Mouse (Mus musculus) intestine, embryonic 15.5 days (tissue): ENCODE measurements around the gene Thada. TPM values are rescaled to one million over a fixed set of nuclear protein-coding genes. Genes with fewer than 3 reads are reported as not detected.

Experiments
- ATAC-seq: fragments of 200-750 bp; cut with Nextera tagmentation; 2 replicates; pipeline ENCODE4 v1.8.0; 2017; ENCODE audit warnings: moderate TSS enrichment, moderate library complexity
- H3K27ac ChIP-seq: fragments of 300-500 bp; sonication (generic); 2 replicates; pipeline ENCODE4 v1.5.1; 2015; ENCODE audit warnings: mild to moderate bottlenecking, inconsistent platforms
- H3K27me3 ChIP-seq: fragments of 300-500 bp; sonication (generic); replicated peaks from 2 replicates; pipeline ENCODE4 v1.6.1; 2015; ENCODE audit warnings: inconsistent platforms
- H3K36me3 ChIP-seq: fragments of 300-500 bp; sonication (generic); 2 replicates; pipeline ENCODE4 v1.6.1; 2015; ENCODE audit warnings: inconsistent platforms
- H3K4me1 ChIP-seq: fragments of 300-500 bp; sonication (generic); replicated peaks from 2 replicates; pipeline ENCODE4 v1.6.1; 2015; ENCODE audit warnings: inconsistent platforms
- H3K4me2 ChIP-seq: fragments of 300-500 bp; sonication (generic); replicated peaks from 2 replicates; pipeline ENCODE4 v1.6.1; 2015; ENCODE audit warnings: mild to moderate bottlenecking, inconsistent platforms
- H3K4me3 ChIP-seq: fragments of 300-500 bp; sonication (generic); replicated peaks from 2 replicates; pipeline ENCODE4 v1.5.1; 2015; ENCODE audit warnings: inconsistent platforms
- H3K9ac ChIP-seq: fragments of 300-500 bp; sonication (generic); 2 replicates; pipeline ENCODE4 v1.6.1; 2015; ENCODE audit warnings: inconsistent platforms
- H3K9me3 ChIP-seq: fragments of 300-500 bp; sonication (generic); 2 replicates; pipeline ENCODE4 v1.6.1; 2016; ENCODE audit warnings: inconsistent platforms
- WGBS: fragments of 180-500 bp; shearing (Covaris S2); methylation state at CpG from one replicate; pipeline ENCODE4 v1.1.7; 2015; 5-methylcytosine and 5-hydroxymethylcytosine counted together
- polyA plus RNA-seq: library from polyadenylated mRNA; unstranded; fragments of >200 nt; fragmentation: Nextera tagmentation; extraction: Ambion mirVana; gene quantifications from 2 replicates; pipeline ENCODE4 v1.2.1, GENCODE M21; 2015

Thada gene
- polyA plus RNA-seq, 1 experiment from 2014 or later, result 6.3 TPM

DNA sequence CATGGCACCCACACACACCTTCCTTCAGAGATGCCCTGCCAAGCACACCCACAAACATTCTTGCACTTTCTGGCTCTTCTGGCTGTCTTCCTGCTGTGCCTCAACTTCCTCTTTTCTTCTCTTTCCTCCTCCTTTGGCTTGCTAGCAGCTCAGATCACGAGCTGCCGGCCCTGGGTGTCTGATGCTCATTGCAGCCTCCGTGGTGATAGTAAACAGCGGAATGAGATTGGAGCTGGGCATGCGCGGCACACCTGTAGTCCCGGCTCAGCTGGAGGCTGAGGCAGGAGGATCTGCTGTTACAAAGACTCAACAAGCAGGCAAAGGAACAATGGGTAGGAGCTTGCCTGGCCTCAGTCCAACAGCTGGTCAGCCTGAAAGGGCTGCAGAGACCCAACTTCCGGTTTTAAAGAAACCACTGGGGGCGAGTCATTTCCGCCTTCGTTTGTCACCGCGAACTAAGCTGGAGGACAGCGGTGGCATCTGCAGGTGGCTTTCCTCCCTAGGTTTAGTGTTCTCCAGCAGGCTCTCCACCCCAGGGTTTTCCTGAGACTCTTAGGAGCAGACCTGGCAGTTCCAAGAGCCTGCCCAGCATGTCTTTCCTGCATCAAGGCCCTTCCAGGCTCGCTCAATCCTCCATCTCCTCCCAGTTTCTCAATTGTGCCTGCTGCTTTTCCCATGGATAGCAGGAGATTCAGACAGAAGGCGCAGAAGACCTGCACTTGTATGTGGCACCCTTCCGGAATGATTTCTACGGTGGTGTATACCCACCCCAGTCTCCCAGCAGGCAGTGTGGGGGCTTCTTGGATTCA is 284.3 kb downstream of the Thada start:
- peaks cover 41% of the 10 kb centered on the region for H3K4me1 ChIP-seq
- H3K4me3 ChIP-seq, result no peak overlapping the region
- H3K36me3 ChIP-seq, result no peaks in the 10 kb centered on the region
- H3K27me3 ChIP-seq, result no peaks in the 10 kb centered on the region
- H3K9me3 ChIP-seq, result no peaks in the 10 kb centered on the region
- H3K9ac ChIP-seq, result no peak overlapping the region
- WGBS, result 54% methylated on average over 18 of the region's 18 CpGs
- no peak for ATAC-seq
- H3K4me2 ChIP-seq, result peak overlapping the region; percentile 72; the same call in 1 of the 2 replicates
- H3K27ac ChIP-seq, result peak overlapping the region; percentile 94

DNA sequence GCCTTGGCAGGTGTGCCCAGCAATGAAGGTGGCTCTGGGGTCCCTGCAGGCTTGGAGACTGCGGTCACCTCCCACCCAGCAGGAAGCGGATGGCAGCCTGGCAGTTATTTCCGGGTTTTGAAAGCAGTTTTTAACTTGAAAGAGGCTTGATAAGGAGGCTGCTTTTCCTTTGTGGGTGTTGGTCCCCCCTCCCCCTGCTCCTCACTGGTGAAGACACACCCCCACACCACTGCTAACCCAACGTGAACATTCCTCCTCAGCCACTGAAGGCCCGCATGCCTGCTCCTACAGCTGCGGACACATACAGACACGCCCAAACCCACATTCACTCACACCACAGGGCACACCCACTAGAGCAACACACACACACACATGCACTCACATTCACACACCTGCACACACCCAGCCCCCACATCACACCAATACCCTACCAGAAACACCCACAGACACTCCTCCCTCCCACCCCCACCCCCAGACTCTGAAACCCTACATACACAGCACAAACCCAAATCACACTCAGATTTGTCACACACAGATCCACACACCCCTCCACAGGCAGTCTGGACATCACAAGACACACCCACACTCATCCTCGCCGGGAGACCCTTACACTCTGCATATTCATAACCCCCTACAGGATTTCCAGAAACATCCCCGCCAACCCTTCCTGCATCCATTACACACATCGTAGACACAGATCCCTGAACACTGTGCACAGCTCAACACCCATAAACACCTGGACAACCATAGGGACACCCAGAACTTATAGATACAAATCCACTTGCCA is 285.1 kb downstream of the Thada start:
- H3K36me3 ChIP-seq, result no peaks in the 10 kb centered on the region
- ATAC-seq, result peak; percentile 65
- 34% methylated on average over 11 of the region's 11 CpGs for WGBS
- H3K9me3 ChIP-seq, result no peaks in the 10 kb centered on the region
- H3K27me3 ChIP-seq, result no peaks in the 10 kb centered on the region
- peak overlapping the region; percentile 22; the same call in 1 of the 2 replicates for H3K9ac ChIP-seq
- peak overlapping the region; percentile 15; the same call in 1 of the 2 replicates for H3K4me2 ChIP-seq
- peak overlapping the region; percentile 94 for H3K27ac ChIP-seq
- H3K4me1 ChIP-seq, result peaks cover 41% of the 10 kb centered on the region
- no peak overlapping the region for H3K4me3 ChIP-seq

DNA sequence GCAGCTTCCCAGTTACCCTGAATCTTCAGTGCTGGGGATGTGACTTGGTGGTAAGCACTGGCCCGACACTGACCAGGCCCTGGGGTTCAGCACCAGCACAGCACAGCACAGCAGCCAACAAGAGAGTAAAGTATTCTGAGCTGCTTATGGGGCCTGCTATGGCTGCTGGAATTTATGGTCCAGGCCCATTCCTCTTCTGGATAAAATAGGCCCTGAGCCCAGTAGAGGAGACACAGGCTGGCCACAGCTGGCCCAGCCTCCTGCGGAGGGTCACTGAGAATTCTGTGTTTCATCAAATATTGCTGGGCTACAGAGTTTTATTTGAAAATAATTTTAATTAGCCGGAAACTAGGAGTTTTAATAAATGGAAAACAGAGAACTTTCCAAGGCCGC is 286.0 kb downstream of the Thada start:
- Histone ChIP-seq H3K4me2 (no peak overlapping the region), H3K4me3 (no peak overlapping the region), H3K36me3 (no peaks in the 10 kb centered on the region), H3K4me1 (peaks cover 41% of the 10 kb centered on the region), H3K27ac (peak overlapping the region; percentile 94), H3K27me3 (no peaks in the 10 kb centered on the region), H3K9me3 (no peaks in the 10 kb centered on the region), H3K9ac (no peak overlapping the region)
- WGBS, result 51% methylated on average over 4 of the region's 4 CpGs
- ATAC-seq, result no peak

DNA sequence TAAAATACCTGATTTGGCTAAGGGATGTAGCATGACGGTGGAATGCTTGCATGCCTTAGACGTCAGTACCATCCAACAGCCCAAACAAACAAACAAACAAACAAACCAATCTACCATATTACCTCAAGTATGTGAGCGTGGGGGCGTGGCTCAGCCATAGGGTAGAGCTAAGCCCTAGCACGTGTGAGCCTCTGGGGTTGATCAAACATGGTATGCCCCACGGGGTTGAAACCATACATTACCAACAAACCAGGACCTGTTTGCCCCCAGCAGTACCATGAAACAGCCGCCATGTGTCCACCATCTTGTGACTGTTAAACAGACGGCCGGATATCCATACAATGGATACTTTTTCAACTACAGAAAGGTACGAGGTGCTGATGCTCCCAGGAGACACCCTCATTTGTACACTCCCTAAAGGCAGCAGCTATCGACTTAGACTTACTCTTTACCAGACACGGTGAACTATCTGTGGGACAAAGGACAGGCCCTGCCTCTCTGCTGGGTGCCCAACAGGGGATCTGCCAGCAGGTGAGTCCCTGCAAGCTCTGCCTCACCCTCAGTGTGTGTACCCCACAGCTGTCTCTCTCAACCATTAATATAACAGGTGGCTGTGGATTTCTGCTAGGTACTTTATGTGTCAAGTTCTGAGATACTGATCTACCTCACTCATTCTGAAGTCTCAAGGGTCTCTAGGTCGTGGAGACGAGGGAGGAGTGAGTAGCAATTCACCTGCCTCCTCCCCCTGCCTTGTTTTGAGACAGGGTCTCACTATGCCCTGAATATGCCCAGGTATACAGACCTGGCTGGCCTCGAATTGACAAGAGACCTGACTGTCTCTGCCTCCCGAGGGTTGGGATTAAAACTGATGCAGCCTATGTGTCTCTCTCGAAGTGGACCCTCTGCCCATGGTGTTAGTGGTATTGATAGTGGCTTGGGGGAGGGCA is 286.7 kb downstream of the Thada start:
- Histone ChIP-seq H3K4me1 (peaks cover 41% of the 10 kb centered on the region), H3K27ac (peak overlapping the region; percentile 94), H3K9ac (no peak overlapping the region), H3K9me3 (no peaks in the 10 kb centered on the region), H3K27me3 (no peaks in the 10 kb centered on the region), H3K4me3 (no peak overlapping the region), H3K4me2 (no peak overlapping the region), H3K36me3 (no peaks in the 10 kb centered on the region)
- 88% methylated on average over 17 of the region's 17 CpGs for WGBS
- ATAC-seq, result no peak

DNA sequence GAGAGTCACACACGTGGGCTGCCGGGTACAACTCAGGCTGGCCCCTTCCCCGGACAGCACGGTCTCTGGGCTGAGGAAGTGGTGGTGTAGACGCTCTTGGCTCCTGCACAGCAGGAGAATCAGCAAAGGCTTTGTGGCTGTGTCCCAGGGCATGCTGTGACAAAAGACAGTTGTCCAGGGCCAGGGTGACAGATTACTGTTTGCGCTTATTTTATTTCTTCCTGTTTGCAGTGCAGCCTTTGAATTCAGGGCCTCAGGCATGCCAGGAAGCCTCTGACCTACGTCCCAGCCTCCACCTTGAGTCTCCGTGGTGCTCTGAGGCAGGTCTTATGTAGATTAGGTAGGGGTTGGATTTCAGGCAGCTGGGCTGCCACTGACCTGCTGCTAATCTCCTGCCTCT is 288.5 kb downstream of the Thada start:
- H3K27me3 ChIP-seq, result no peaks in the 10 kb centered on the region
- H3K4me2 ChIP-seq, result no peak overlapping the region
- ATAC-seq, result no peak
- no peak overlapping the region for H3K9ac ChIP-seq
- H3K36me3 ChIP-seq, result no peaks in the 10 kb centered on the region
- H3K4me3 ChIP-seq, result no peak overlapping the region
- no peaks in the 10 kb centered on the region for H3K9me3 ChIP-seq
- peaks cover 30% of the 10 kb centered on the region for H3K4me1 ChIP-seq
- WGBS, result 36% methylated on average over 8 of the region's 8 CpGs
- 0 out of 2 replicates have a peak overlapping the region, but pooled peaks have one; percentile 20 for H3K27ac ChIP-seq

DNA sequence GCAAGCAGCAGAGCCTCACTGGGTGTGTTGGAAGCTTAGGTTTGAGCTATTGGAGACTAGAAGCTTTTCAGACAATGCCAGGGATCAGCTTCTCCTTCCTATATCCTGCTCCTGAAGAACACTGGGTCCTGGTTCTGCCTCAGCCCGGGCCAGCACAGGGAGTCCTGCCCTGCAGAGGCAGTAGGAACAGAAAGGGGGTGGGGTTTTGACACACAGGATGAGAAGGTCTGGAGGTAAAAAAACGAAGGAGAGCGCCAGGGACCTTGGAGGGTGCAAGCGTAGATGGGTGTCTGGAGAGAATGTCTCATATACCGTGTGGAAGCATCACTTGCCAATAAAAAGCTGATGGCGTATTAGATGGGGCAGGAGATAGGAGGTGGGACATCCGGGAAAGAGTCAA is 289.6 kb downstream of the Thada start:
- Histone ChIP-seq H3K27me3 (no peaks in the 10 kb centered on the region), H3K4me3 (no peak overlapping the region), H3K9me3 (no peaks in the 10 kb centered on the region), H3K4me1 (peaks cover 20% of the 10 kb centered on the region), H3K27ac (no peak overlapping the region), H3K9ac (no peak overlapping the region), H3K4me2 (no peak overlapping the region), H3K36me3 (no peaks in the 10 kb centered on the region)
- ATAC-seq, result no peak
- WGBS, result 86% methylated on average over 7 of the region's 7 CpGs

DNA sequence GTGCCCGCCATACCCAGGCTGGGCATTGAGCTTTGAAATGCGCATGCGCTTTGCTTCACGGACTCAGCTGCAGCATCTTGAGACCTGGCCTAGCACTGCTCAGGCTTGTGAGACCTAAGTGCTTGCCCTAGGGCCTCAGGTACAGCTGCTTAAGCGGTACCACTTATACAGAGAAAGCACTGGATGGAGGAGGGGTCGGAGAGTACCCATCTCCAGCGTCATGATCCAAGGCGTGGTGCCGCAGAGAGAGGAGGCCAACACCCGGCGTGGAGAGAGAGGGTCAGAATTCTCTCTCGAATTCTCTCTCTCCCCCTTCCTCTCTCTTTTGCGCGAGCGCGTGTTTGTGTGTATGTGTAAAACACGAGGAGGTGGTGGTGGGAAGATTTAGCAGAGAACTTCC is 290.8 kb downstream of the Thada start:
- ATAC-seq, result no peak
- Histone ChIP-seq H3K4me1 (peaks cover 9% of the 10 kb centered on the region; the same call in 1 of the 2 replicates), H3K9me3 (no peaks in the 10 kb centered on the region), H3K9ac (no peak overlapping the region), H3K36me3 (no peaks in the 10 kb centered on the region), H3K27ac (no peak overlapping the region), H3K27me3 (no peaks in the 10 kb centered on the region), H3K4me3 (no peak overlapping the region), H3K4me2 (no peak overlapping the region)
- WGBS, result 98% methylated on average over 17 of the region's 17 CpGs

DNA sequence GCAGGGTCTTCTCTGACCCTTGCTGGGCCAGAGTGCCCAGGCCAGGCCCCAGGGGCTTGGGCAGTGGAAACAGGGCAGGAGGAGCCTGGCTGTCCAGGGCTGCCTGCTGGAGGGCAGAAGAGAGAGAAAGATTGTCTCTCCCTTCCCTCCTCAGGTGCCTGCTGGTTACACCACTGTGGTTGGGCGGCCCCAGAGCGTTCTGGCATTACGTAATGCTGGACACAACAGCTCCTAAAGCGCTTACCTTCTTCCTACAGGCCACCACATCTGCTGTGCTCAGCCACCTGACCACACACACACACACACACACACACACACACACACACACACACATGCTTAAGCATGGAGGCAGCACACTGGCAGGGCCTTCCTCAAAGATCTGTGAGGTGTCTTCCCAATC is 298.6 kb downstream of the Thada start:
- peak; percentile 57; the same call in 1 of the 2 replicates for ATAC-seq

DNA sequence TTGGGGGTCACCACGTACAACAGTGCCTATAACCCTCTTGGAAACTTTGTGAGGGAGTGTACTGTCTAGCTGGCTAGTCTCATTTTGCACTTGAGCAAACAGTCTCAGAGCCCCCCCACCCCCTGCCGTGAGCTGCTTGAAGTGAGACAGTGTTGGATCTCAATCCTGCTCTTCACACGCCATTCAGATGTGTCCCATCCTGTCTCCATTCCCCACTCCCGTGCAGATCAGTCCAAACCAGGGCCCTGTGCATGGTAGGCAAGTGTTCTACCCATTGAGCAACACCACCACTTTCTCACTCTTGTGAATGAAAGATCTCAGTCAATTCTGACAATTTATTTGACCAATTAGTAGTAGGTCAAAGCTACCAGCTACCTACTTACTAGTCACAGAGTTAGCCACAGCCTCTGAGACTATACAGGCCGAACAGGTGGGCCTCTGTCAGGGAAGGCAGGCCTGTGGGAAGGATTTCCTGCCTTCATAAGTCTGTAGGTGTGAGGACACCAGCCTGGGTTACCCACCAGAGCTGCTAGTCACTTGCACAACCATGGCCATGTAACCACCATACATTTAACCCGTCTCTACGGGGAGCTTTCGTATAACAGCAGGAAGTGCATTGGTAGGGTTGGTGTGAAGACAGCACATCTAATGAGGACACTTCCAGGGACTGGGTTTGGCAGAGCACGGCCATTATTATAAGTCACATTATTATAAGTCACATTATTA is 299.7 kb downstream of the Thada start:
- Histone ChIP-seq H3K4me3 (no peak overlapping the region), H3K27ac (no peak overlapping the region), H3K27me3 (no peaks in the 10 kb centered on the region), H3K4me1 (peaks cover 11% of the 10 kb centered on the region), H3K9ac (no peak overlapping the region), H3K36me3 (no peaks in the 10 kb centered on the region), H3K9me3 (no peaks in the 10 kb centered on the region), H3K4me2 (no peak overlapping the region)
- no peak for ATAC-seq
- 87% methylated on average over 9 of the region's 9 CpGs for WGBS

More for the DNA sequence above, 298.6 kb downstream of the Thada start:
- Histone ChIP-seq H3K36me3 (no peaks in the 10 kb centered on the region), H3K4me1 (no peaks in the 10 kb centered on the region; the same call in 1 of the 2 replicates), H3K9ac (no peak overlapping the region), H3K4me2 (no peak overlapping the region), H3K9me3 (no peaks in the 10 kb centered on the region), H3K27me3 (no peaks in the 10 kb centered on the region), H3K4me3 (no peak overlapping the region), H3K27ac (no peak overlapping the region)
- WGBS, result 95% methylated on average over 4 of the region's 4 CpGs

DNA sequence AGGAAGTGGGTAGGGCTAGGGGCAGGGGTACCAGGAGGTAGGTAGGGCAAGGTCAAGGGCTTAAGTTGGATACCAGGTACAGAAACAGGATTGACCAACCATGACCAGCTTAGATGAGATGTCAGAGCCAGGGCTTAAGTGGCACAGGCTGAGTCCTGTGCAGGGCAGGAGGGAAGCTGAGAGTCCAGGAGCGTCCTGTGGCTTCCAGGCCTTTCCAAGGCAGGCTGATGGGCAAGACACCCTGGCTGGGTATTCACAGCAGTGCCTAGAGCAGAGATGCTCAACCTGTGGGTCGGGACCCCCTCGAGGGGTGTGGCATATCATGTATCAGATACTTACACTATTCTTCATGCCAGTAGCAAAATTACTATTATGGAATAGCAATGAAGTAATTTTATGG is 300.3 kb downstream of the Thada start:
- Histone ChIP-seq H3K27ac (no peak overlapping the region), H3K4me2 (no peak overlapping the region), H3K27me3 (no peaks in the 10 kb centered on the region), H3K4me3 (no peak overlapping the region), H3K36me3 (no peaks in the 10 kb centered on the region), H3K4me1 (peaks cover 14% of the 10 kb centered on the region), H3K9me3 (no peaks in the 10 kb centered on the region), H3K9ac (no peak overlapping the region)
- no peak for ATAC-seq
- WGBS, result 78% methylated on average over 3 of the region's 3 CpGs

DNA sequence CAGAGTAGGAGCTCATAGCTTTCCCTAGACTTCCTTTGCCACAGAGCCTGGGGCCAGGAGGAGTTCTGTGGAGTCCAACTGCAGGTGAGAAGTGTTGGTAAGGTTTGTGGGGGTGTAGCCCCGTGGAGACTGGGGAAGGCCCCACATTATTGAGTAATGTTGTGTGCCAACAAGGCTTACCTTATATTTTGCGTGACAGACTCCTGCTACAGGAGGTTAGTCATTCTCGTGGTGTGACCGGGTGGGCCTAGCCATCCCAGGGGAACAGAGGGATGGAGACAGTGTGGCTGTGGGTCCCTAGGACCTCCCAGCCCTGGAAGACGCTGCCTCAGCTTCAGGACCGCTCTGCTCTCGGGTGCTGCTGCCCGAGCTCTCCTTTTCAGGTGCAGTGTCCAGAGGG is 301.9 kb downstream of the Thada start:
- no peak overlapping the region for H3K4me3 ChIP-seq
- no peak overlapping the region for H3K27ac ChIP-seq
- no peak for ATAC-seq
- H3K4me2 ChIP-seq, result no peak overlapping the region
- H3K27me3 ChIP-seq, result no peaks in the 10 kb centered on the region
- 82% methylated on average over 8 of the region's 8 CpGs for WGBS
- peaks cover 18% of the 10 kb centered on the region for H3K4me1 ChIP-seq
- no peak overlapping the region for H3K9ac ChIP-seq
- no peaks in the 10 kb centered on the region for H3K36me3 ChIP-seq
- H3K9me3 ChIP-seq, result no peaks in the 10 kb centered on the region
